Mouse (Mus musculus) ES-E14 (cell line): ENCODE results near the gene Stpg4.

ENCODE experiments used
- HCFC1 ChIP-seq: IDR thresholded peaks from 2 replicates; pipeline ENCODE4 v1.6.1; 2012; ENCODE audit warnings: low read length, inconsistent platforms, borderline replicate concordance; ENCODE audit not compliant: insufficient read depth
- MAFK ChIP-seq: IDR thresholded peaks from 2 replicates; pipeline ENCODE4 v1.6.1; 2014; ENCODE audit warnings: mild to moderate bottlenecking, low read depth, low read length, inconsistent platforms; ENCODE audit not compliant: insufficient read depth
- ZNF384 ChIP-seq: IDR thresholded peaks from 2 replicates; pipeline ENCODE4 v1.6.1; 2012; ENCODE audit warnings: low read depth, low read length, inconsistent platforms

DNA sequence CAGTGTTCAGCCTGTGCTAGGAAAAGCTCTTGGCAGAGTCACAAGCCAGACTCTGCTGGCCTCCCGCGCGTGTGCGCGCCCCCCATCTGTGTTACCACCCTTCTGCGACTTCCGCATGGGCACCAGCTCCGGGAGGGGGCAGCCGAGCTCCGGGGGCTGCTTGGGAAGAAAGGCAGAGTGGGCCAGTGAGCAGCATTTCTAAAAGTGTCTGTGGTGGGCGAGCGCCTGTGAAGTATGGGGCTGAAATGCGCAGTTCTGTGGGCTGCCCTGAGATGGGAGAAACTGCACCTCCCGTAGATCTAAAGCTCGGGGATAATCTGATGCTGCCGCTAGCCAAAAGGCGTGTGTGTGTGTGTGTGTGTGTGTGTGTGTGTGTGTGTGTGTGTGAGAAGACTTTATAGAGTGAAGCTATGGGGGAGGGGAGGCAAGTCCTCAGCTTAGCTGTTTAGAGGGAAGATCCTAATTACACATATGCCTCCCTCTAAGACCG, 58.2 kb downstream of the Stpg4 start:
- no peak for TF ChIP-seq MAFK
- TF ChIP-seq HCFC1 = no peak
- TF ChIP-seq ZNF384 = no peak
